Mouse (Mus musculus) central nervous system, embryonic 14 days (tissue): Measurements from ENCODE around the gene Krtap19-9b. TPM values are rescaled to one million over a fixed set of nuclear protein-coding genes. Genes with fewer than 3 reads are reported as not detected.

Experiments
- polyA plus RNA-seq: library from polyadenylated mRNA; depleted of rRNA; stranded (reverse); fragments of >200 nt; gene quantifications from 2 replicates; pipeline ENCODE4 v1.2.3, GENCODE M21; 2012; rRNA removed

Gene Krtap19-9b
- not detected in 2 replicates for polyA plus RNA-seq

GRCm38 (mm10) chr16:88932165-88932564 lies at the start of gene Krtap19-9b:
Gene Krtap19-9b (minus strand): TSS chr16:88932265.

GRCm38 (mm10) chr16:88962773-88963172 lies 30.7 kb upstream of the Krtap19-9b start, which contains the start of gene Krtap16-3:
Gene Krtap16-3 (minus strand): TSS chr16:88962873.

GRCm38 (mm10) chr16:88896357-88896756 lies 35.7 kb downstream of the Krtap19-9b start, which contains the start of gene Krtap19-5:
Gene Krtap19-5 (minus strand): TSS chr16:88896457.

GRCm38 (mm10) chr16:88884989-88885388 lies 47.1 kb downstream of the Krtap19-9b start, which contains the start of gene Krtap19-4:
Gene Krtap19-4 (minus strand): TSS chr16:88885089.

Other genes starting within 250 kb of the Krtap19-9b start
- not detected in 2 replicates for gene 2310061N02Rik, start 224.3 kb downstream of the Krtap19-9b start, polyA plus RNA-seq
- gene Krtap13-1, start 203.4 kb downstream of the Krtap19-9b start, polyA plus RNA-seq: not detected in 2 replicates
- not detected in 2 replicates for gene Krtap13, start 180.6 kb downstream of the Krtap19-9b start, polyA plus RNA-seq
- not detected in 2 replicates for gene 2310034C09Rik, start 173.4 kb downstream of the Krtap19-9b start, polyA plus RNA-seq
- not detected in 2 replicates for gene 2310057N15Rik, start 158.1 kb downstream of the Krtap19-9b start, polyA plus RNA-seq
- gene Gm5965, start 154.4 kb downstream of the Krtap19-9b start, polyA plus RNA-seq: not detected in 2 replicates
- gene Gm20741, start 120.0 kb downstream of the Krtap19-9b start, polyA plus RNA-seq: not detected in 2 replicates
- not detected in 2 replicates for gene Krtap15, start 112.0 kb downstream of the Krtap19-9b start, polyA plus RNA-seq
- not detected in 2 replicates for gene Krtap14, start 106.1 kb downstream of the Krtap19-9b start, polyA plus RNA-seq
- gene Krtap19-1, start 62.9 kb downstream of the Krtap19-9b start, polyA plus RNA-seq: not detected in 2 replicates
- gene Krtap19-2, start 58.0 kb downstream of the Krtap19-9b start, polyA plus RNA-seq: not detected in 2 replicates
- gene Krtap19-3, start 54.2 kb downstream of the Krtap19-9b start, polyA plus RNA-seq: not detected in 2 replicates
- gene Krtap19-4, start 47.2 kb downstream of the Krtap19-9b start, polyA plus RNA-seq: not detected in 2 replicates
- not detected in 2 replicates for gene Krtap19-5, start 35.8 kb downstream of the Krtap19-9b start, polyA plus RNA-seq
- gene Krtap16-3, start 30.6 kb upstream of the Krtap19-9b start, polyA plus RNA-seq: not detected in 2 replicates
- not detected in 2 replicates for gene Krtap22-2, start 78.5 kb upstream of the Krtap19-9b start, polyA plus RNA-seq
- not detected in 2 replicates for gene Gm10229, start 83.0 kb upstream of the Krtap19-9b start, polyA plus RNA-seq
- gene Krtap6-1, start 99.4 kb upstream of the Krtap19-9b start, polyA plus RNA-seq: not detected in 2 replicates
- gene Gm10228, start 109.2 kb upstream of the Krtap19-9b start, polyA plus RNA-seq: not detected in 2 replicates
- not detected in 2 replicates for gene Krtap6-5, start 115.6 kb upstream of the Krtap19-9b start, polyA plus RNA-seq
- not detected in 2 replicates for gene 1110025L11Rik, start 131.7 kb upstream of the Krtap19-9b start, polyA plus RNA-seq
- not detected in 2 replicates for gene Krtap6-3, start 151.8 kb upstream of the Krtap19-9b start, polyA plus RNA-seq
- gene Gm6358, start 208.6 kb upstream of the Krtap19-9b start, polyA plus RNA-seq: not detected in 2 replicates
- gene Gm10061, start 218.8 kb upstream of the Krtap19-9b start, polyA plus RNA-seq: not detected in 2 replicates
- gene Gm9789, start 225.7 kb upstream of the Krtap19-9b start, polyA plus RNA-seq: not detected in 2 replicates
- not detected in 2 replicates for gene Gm7735, start 237.2 kb upstream of the Krtap19-9b start, polyA plus RNA-seq
- gene 1110057P08Rik, start 242.5 kb upstream of the Krtap19-9b start, polyA plus RNA-seq: not detected in 2 replicates